Mouse (Mus musculus) midbrain, embryonic 12.5 days (tissue): ENCODE measurements at regions not wholly inside any gene's neighbourhood (a gene's known extent, or its start where the extent isn't known, plus 50 kb on each side); places are given as distances from the start of the nearest gene placed in this dataset.

ENCODE experiments used
- ATAC-seq: fragments of 200-750 bp; cut with Nextera tagmentation; 2 replicates; pipeline ENCODE4 v1.8.0; 2017; ENCODE audit warnings: low read depth, moderate TSS enrichment, moderate library complexity; ENCODE audit not compliant: low FRiP score
- H3K27ac ChIP-seq: fragments of 300-500 bp; sonication (generic); replicated peaks from 2 replicates; pipeline ENCODE4 v1.5.1; 2016; ENCODE audit warnings: mild to moderate bottlenecking
- H3K27me3 ChIP-seq: fragments of 300-500 bp; sonication (generic); 2 replicates; pipeline ENCODE4 v1.6.1; 2016; ENCODE audit warnings: mild to moderate bottlenecking
- H3K36me3 ChIP-seq: fragments of 300-500 bp; sonication (generic); 2 replicates; pipeline ENCODE4 v1.6.1; 2016
- H3K4me1 ChIP-seq: fragments of 300-500 bp; sonication (generic); 2 replicates; pipeline ENCODE4 v1.6.1; 2016
- H3K4me2 ChIP-seq: fragments of 300-500 bp; sonication (generic); replicated peaks from 2 replicates; pipeline ENCODE4 v1.6.1; 2016; ENCODE audit warnings: mild to moderate bottlenecking, moderate library complexity
- H3K4me3 ChIP-seq: fragments of 300-500 bp; sonication (generic); 2 replicates; pipeline ENCODE4 v1.5.1; 2016; ENCODE audit warnings: mild to moderate bottlenecking
- H3K9ac ChIP-seq: fragments of 300-500 bp; sonication (generic); replicated peaks from 2 replicates; pipeline ENCODE4 v1.6.1; 2016; ENCODE audit warnings: mild to moderate bottlenecking, moderate library complexity
- H3K9me3 ChIP-seq: fragments of 300-500 bp; sonication (generic); 2 replicates; pipeline ENCODE4 v1.6.1; 2016; ENCODE audit warnings: mild to moderate bottlenecking
- WGBS: fragments of 180-500 bp; shearing (Covaris S2); methylation state at CpG from one replicate; pipeline ENCODE4 v1.1.7; 2016; 5-methylcytosine and 5-hydroxymethylcytosine counted together

GRCm38 (mm10) chr1:168697386-168697785 is 265.3 kb upstream of the Pbx1 start:
- WGBS: 86% methylated on average over 1 of the region's 1 CpGs
- no peak for ATAC-seq
- no peak overlapping the region for H3K27ac ChIP-seq

GRCm38 (mm10) chr1:168686821-168687220 is 254.8 kb upstream of the Pbx1 start:
- no peaks in the 10 kb centered on the region for H3K36me3 ChIP-seq
- no peak overlapping the region for H3K9ac ChIP-seq
- H3K4me1 ChIP-seq: no peaks in the 10 kb centered on the region
- H3K4me2 ChIP-seq: no peak overlapping the region
- H3K9me3 ChIP-seq: no peaks in the 10 kb centered on the region
- H3K4me3 ChIP-seq: no peak overlapping the region
- H3K27ac ChIP-seq: no peak overlapping the region
- ATAC-seq: no peak
- no peaks in the 10 kb centered on the region for H3K27me3 ChIP-seq
- 87% methylated on average over 7 of the region's 7 CpGs for WGBS

More at GRCm38 (mm10) chr1:168697386-168697785, 265.3 kb upstream of the Pbx1 start:
- H3K9me3 ChIP-seq: no peaks in the 10 kb centered on the region
- H3K4me1 ChIP-seq: no peaks in the 10 kb centered on the region
- H3K27me3 ChIP-seq: no peaks in the 10 kb centered on the region
- H3K4me2 ChIP-seq: no peak overlapping the region
- no peak overlapping the region for H3K4me3 ChIP-seq
- no peak overlapping the region for H3K9ac ChIP-seq
- no peaks in the 10 kb centered on the region for H3K36me3 ChIP-seq

- Histone ChIP-seq H3K4me1 (no peaks in the 10 kb centered on the region), H3K27me3 (no peaks in the 10 kb centered on the region), H3K9me3 (no peaks in the 10 kb centered on the region), H3K27ac (no peak overlapping the region), H3K9ac (no peak overlapping the region), H3K4me2 (no peak overlapping the region), H3K36me3 (no peaks in the 10 kb centered on the region), H3K4me3 (no peak overlapping the region)
- ATAC-seq: no peak
- 87% methylated on average over 2 of the region's 2 CpGs for WGBS
Measured at GRCm38 (mm10) chr1:168685147-168685546, 253.1 kb upstream of the Pbx1 start.

GRCm38 (mm10) chr1:168681685-168682491 is 249.8 kb upstream of the Pbx1 start:
- WGBS: 75% methylated on average over 6 of the region's 6 CpGs
- H3K36me3 ChIP-seq: no peaks in the 10 kb centered on the region
- no peaks in the 10 kb centered on the region for H3K9me3 ChIP-seq
- no peak overlapping the region for H3K9ac ChIP-seq
- no peaks in the 10 kb centered on the region for H3K27me3 ChIP-seq
- H3K4me3 ChIP-seq: no peak overlapping the region
- no peak overlapping the region for H3K4me2 ChIP-seq
- H3K27ac ChIP-seq: no peak overlapping the region
- ATAC-seq: no peak
- no peaks in the 10 kb centered on the region for H3K4me1 ChIP-seq

GRCm38 (mm10) chr1:168680674-168681073 is 248.6 kb upstream of the Pbx1 start:
- peaks cover 3% of the 10 kb centered on the region for H3K4me1 ChIP-seq
- 87% methylated on average over 3 of the region's 3 CpGs for WGBS
- ATAC-seq: no peak
- no peak overlapping the region for H3K4me2 ChIP-seq
- H3K9me3 ChIP-seq: no peaks in the 10 kb centered on the region
- H3K36me3 ChIP-seq: no peaks in the 10 kb centered on the region
- no peak overlapping the region for H3K27ac ChIP-seq
- no peak overlapping the region for H3K4me3 ChIP-seq
- no peaks in the 10 kb centered on the region for H3K27me3 ChIP-seq
- H3K9ac ChIP-seq: no peak overlapping the region

- Histone ChIP-seq H3K9me3 (no peaks in the 10 kb centered on the region), H3K36me3 (no peaks in the 10 kb centered on the region), H3K27ac (peak overlapping the region; percentile 77), H3K4me1 (peaks cover 3% of the 10 kb centered on the region), H3K27me3 (no peaks in the 10 kb centered on the region), H3K9ac (no peak overlapping the region; the same call in 1 of the 2 replicates), H3K4me3 (peak overlapping the region; percentile 22), H3K4me2 (peak overlapping the region; percentile 47)
- peak; percentile 87 for ATAC-seq
- 50% methylated on average over 29 of the region's 29 CpGs for WGBS
Measured at GRCm38 (mm10) chr1:168676418-168677413, 244.6 kb upstream of the Pbx1 start.

GRCm38 (mm10) chr1:168675741-168676140 is 243.7 kb upstream of the Pbx1 start:
- Histone ChIP-seq H3K4me2 (no peak overlapping the region), H3K9ac (no peak overlapping the region), H3K4me1 (peaks cover 3% of the 10 kb centered on the region), H3K36me3 (no peaks in the 10 kb centered on the region), H3K4me3 (no peak overlapping the region), H3K27ac (0 out of 2 replicates have a peak overlapping the region, but pooled peaks have one; percentile 77), H3K9me3 (no peaks in the 10 kb centered on the region), H3K27me3 (no peaks in the 10 kb centered on the region)
- ATAC-seq: no peak
- WGBS: 80% methylated on average over 10 of the region's 10 CpGs

- ATAC-seq: peak; percentile 58
Measured at GRCm38 (mm10) chr1:168662755-168663284, 230.8 kb upstream of the Pbx1 start.

GRCm38 (mm10) chr1:168660956-168661355 is 228.9 kb upstream of the Pbx1 start:
- no peaks in the 10 kb centered on the region for H3K27me3 ChIP-seq
- no peak overlapping the region for H3K4me2 ChIP-seq
- H3K27ac ChIP-seq: no peak overlapping the region
- WGBS: 82% methylated on average over 7 of the region's 7 CpGs
- H3K4me1 ChIP-seq: peaks cover 7% of the 10 kb centered on the region; the same call in 1 of the 2 replicates
- H3K4me3 ChIP-seq: no peak overlapping the region
- ATAC-seq: no peak
- no peaks in the 10 kb centered on the region for H3K36me3 ChIP-seq
- H3K9me3 ChIP-seq: no peaks in the 10 kb centered on the region
- no peak overlapping the region for H3K9ac ChIP-seq

More at GRCm38 (mm10) chr1:168662755-168663284, 230.8 kb upstream of the Pbx1 start:
- Histone ChIP-seq H3K36me3 (no peaks in the 10 kb centered on the region), H3K27ac (peak overlapping the region; percentile 30; the same call in 1 of the 2 replicates), H3K4me1 (peaks cover 7% of the 10 kb centered on the region; the same call in 1 of the 2 replicates), H3K4me2 (no peak overlapping the region), H3K9ac (no peak overlapping the region), H3K9me3 (no peaks in the 10 kb centered on the region), H3K4me3 (no peak overlapping the region), H3K27me3 (no peaks in the 10 kb centered on the region)
- 34% methylated on average over 11 of the region's 11 CpGs for WGBS

GRCm38 (mm10) chr1:168659578-168659977 is 227.5 kb upstream of the Pbx1 start:
- no peak overlapping the region for H3K4me2 ChIP-seq
- WGBS: 79% methylated on average over 5 of the region's 5 CpGs

GRCm38 (mm10) chr1:168632837-168633236 is 200.8 kb upstream of the Pbx1 start:
- H3K4me2 ChIP-seq: no peak overlapping the region
- H3K4me1 ChIP-seq: no peaks in the 10 kb centered on the region
- ATAC-seq: no peak
- H3K36me3 ChIP-seq: no peaks in the 10 kb centered on the region
- H3K9me3 ChIP-seq: no peaks in the 10 kb centered on the region
- WGBS: 92% methylated on average over 2 of the region's 2 CpGs
- H3K27me3 ChIP-seq: no peaks in the 10 kb centered on the region
- H3K9ac ChIP-seq: no peak overlapping the region
- no peak overlapping the region for H3K27ac ChIP-seq
- H3K4me3 ChIP-seq: no peak overlapping the region

More at GRCm38 (mm10) chr1:168659578-168659977, 227.5 kb upstream of the Pbx1 start:
- peaks cover 7% of the 10 kb centered on the region; the same call in 1 of the 2 replicates for H3K4me1 ChIP-seq
- no peak overlapping the region for H3K27ac ChIP-seq
- no peak overlapping the region for H3K9ac ChIP-seq
- no peak overlapping the region for H3K4me3 ChIP-seq
- H3K27me3 ChIP-seq: no peaks in the 10 kb centered on the region
- no peaks in the 10 kb centered on the region for H3K36me3 ChIP-seq
- no peak for ATAC-seq
- H3K9me3 ChIP-seq: no peaks in the 10 kb centered on the region
